Mouse (Mus musculus): Measurements from ENCODE around the gene Dtnb. TPM values are rescaled to one million over a fixed set of nuclear protein-coding genes. Genes with fewer than 3 reads are reported as not detected.
A peak's percentile ranks its signal among the peaks of the same experiment; 100 is the strongest.

Gene Dtnb
- polyA plus RNA-seq, 1 experiment from 2014 or later: 12.8 TPM

DNA sequence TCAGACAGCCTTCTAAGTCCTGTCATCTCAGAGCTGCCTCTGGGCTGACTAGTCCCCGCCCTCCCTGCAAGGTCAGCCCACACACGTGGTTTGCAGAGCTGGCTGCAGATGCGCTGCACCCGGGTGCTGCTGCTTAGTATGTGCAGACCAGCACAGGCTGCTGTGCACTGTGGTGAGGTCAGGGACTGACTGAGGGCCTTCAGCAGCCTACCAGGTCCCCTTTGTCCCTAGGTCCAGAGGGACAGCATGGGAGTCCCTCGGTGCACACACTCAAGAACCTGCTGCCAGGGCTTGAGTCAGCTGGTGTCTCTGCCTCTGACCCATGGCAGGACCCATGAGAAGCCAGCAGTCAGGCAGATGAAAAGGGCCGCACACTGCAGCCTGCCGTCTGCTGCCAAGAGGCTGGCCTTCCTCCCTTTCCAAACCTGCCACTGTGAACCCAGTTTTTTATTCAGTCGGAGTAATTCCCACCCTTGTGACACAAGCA, 208.3 kb downstream of the Dtnb start:
- Histone ChIP-seq H3K27me3 (no peaks in the 10 kb centered on the region), H3K9me3 (replicated peaks) (no peaks in the 10 kb centered on the region), H3K4me1 (replicated peaks) (peaks cover 54% of the 10 kb centered on the region), H3K27ac (peak overlapping the region; percentile 97), H3K9ac (0 out of 2 replicates have a peak overlapping the region, but pooled peaks have one; percentile 32), H3K4me3 (no peak overlapping the region), H3K36me3 (no peaks in the 10 kb centered on the region), H3K4me2 (peak overlapping the region; percentile 51)
- peak; percentile 57 for ATAC-seq (replicated peaks; ENCODE audit: insufficient number of reproducible peaks, insufficient read depth, low FRiP score, low read depth)
- 14% methylated on average over 8 of the region's 8 CpGs for WGBS

DNA sequence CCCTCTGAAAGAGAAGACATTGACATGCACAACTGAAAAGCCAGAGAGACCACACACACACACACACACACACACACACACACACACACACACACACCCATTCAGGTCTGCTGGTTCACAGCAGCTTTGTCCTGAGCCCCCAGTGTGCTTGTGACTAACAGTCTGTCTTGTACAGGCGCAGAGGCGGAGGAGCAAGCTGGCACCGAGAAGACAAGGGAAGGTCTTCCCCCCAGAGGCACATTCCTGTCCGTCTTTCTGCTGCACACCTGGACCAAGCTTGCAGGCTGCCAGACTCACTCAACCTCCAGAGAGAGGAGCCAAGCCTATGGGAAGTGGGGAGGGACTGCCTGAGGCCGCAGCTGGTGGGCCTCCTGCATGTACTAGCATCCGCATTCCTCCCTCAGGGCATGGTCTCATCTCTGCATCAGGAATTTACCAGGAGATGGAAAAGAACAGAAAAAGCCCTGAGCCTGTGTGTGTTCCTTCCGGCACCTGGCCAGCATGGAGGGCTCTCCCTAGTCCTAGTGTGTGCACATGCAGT, 208.8 kb downstream of the Dtnb start:
- Histone ChIP-seq H3K9me3 (replicated peaks) (no peaks in the 10 kb centered on the region), H3K27ac (peak overlapping the region; percentile 97), H3K4me2 (peak overlapping the region; percentile 51), H3K9ac (0 out of 2 replicates have a peak overlapping the region, but pooled peaks have one; percentile 6), H3K27me3 (no peaks in the 10 kb centered on the region), H3K4me3 (no peak overlapping the region), H3K36me3 (no peaks in the 10 kb centered on the region), H3K4me1 (replicated peaks) (peaks cover 54% of the 10 kb centered on the region)
- 26% methylated on average over 7 of the region's 7 CpGs for WGBS
- ATAC-seq (replicated peaks; ENCODE audit: insufficient number of reproducible peaks, insufficient read depth, low FRiP score, low read depth): peak; percentile 45

DNA sequence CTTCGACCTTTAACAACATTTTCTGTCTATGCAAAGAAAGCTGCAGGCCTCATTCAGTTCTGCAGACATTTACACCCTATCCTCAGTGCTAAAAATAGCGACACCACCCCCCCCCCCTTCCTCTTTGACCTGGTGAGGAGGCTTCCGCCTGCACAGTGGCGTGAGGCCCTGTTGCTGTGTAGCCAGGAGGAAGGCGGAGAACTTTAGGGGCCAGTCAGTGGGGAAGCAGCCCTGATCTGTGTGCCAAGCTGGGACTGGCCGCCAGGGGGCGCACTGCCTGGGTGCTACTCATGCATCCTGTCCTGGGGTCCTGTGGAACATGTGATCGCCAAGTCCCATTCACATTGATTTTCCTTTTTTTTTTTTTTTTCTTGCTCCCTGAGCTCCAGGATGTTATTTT, 209.3 kb downstream of the Dtnb start:
- 0 out of 2 replicates have a peak overlapping the region, but pooled peaks have one; percentile 6 for H3K9ac ChIP-seq
- H3K4me2 ChIP-seq: peak overlapping the region; percentile 51
- 2% methylated on average over 8 of the region's 8 CpGs for whole genome bisulfite sequencing

DNA sequence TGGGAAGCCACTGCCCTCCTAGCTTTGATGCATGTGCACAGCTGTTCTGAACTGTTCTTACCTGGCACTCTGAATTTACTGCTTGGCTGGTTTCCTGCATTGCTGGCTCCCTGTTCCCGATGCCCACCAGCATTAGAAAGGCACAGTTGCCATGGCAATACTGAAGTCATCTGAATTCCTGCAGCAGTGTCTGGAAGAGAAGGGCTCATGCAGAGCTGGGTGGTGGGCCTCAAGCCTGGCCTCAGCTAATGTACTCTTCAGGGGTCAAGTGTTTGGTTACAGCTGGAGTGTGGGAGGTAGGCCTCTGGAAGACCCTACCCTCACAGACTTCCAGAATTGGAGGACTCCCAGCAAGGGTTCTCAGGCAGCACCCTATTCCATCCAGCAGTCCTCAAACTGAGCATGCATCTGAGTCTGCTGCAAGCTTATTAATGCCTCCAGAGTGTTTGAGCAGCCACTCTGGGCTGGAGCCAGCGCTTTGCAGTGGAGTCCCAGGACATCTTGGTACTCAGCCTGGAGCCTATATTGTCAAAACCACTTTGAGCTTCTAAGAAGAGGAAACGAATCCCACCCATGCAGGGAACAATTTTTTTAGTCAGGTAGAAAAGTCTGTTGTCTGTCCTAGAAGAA, 211.1 kb downstream of the Dtnb start:
- WGBS: 60% methylated on average over 3 of the region's 3 CpGs
- peaks cover 69% of the 10 kb centered on the region for H3K4me1 ChIP-seq (replicated peaks)
- no peak overlapping the region for H3K27ac ChIP-seq
- no peaks in the 10 kb centered on the region for H3K36me3 ChIP-seq
- H3K4me3 ChIP-seq: no peak overlapping the region
- no peak for ATAC-seq (replicated peaks; ENCODE audit: insufficient number of reproducible peaks, insufficient read depth, low FRiP score, low read depth)
- H3K27me3 ChIP-seq: no peaks in the 10 kb centered on the region
- H3K9me3 ChIP-seq (replicated peaks): no peaks in the 10 kb centered on the region
- H3K4me2 ChIP-seq: no peak overlapping the region
- H3K9ac ChIP-seq: no peak overlapping the region

More for the DNA sequence above, 209.3 kb downstream of the Dtnb start:
- peak overlapping the region; percentile 97 for H3K27ac ChIP-seq
- no peaks in the 10 kb centered on the region for H3K27me3 ChIP-seq
- no peaks in the 10 kb centered on the region for H3K9me3 ChIP-seq (replicated peaks)
- peaks cover 54% of the 10 kb centered on the region for H3K4me1 ChIP-seq (replicated peaks)
- no peak overlapping the region for H3K4me3 ChIP-seq
- H3K36me3 ChIP-seq: no peaks in the 10 kb centered on the region
- peak; percentile 91 for ATAC-seq (replicated peaks; ENCODE audit: insufficient number of reproducible peaks, insufficient read depth, low FRiP score, low read depth)

DNA sequence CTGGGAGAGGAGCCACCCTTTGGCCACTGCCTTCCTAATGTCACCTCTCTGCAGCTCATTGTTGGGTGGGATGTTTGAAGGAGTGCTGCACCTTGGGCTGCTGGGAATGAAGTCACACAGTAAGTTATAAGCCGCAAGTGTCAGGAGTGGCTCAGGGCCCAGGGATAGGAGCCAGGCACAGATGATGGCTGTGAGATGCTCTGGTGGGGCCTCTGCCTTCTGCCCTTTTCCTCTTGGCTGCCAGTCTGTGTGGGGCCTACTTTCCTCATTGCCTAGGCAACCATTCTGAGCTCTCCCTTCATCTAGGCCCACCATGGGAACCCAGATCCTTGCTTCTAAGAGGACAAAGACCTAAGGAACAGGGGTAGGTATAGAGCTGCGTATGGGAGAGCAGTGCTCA, 212.1 kb downstream of the Dtnb start:
- Histone ChIP-seq H3K36me3 (no peaks in the 10 kb centered on the region), H3K4me3 (no peak overlapping the region), H3K27ac (no peak overlapping the region), H3K4me2 (no peak overlapping the region), H3K9ac (no peak overlapping the region), H3K9me3 (replicated peaks) (no peaks in the 10 kb centered on the region), H3K27me3 (no peaks in the 10 kb centered on the region), H3K4me1 (replicated peaks) (peaks cover 68% of the 10 kb centered on the region)
- no peak for ATAC-seq (replicated peaks; ENCODE audit: insufficient number of reproducible peaks, insufficient read depth, low FRiP score, low read depth)
- WGBS: 85% methylated on average over 2 of the region's 2 CpGs

DNA sequence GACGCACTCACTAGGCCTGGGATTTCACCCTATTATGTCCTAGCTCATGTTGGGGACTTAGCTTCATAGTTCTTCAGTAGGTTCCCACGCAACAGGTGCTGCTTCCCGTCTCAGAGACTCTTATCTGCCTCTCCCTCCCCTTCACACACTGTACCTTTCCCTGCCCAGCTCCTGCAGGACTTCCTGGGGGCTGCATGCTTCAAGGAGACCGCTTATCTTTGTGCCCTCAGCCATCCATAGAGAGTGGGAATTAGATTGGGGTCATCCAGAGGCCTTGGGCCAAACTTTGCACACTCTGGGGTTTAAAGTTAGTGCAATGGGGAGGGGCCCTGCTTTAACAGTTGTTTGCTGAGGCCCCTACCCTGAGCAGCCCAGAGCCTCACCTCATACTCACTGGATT, 212.5 kb downstream of the Dtnb start:
- Histone ChIP-seq H3K4me1 (replicated peaks) (peaks cover 63% of the 10 kb centered on the region), H3K4me3 (no peak overlapping the region), H3K36me3 (no peaks in the 10 kb centered on the region), H3K27ac (no peak overlapping the region), H3K4me2 (no peak overlapping the region), H3K27me3 (no peaks in the 10 kb centered on the region), H3K9ac (no peak overlapping the region), H3K9me3 (replicated peaks) (no peaks in the 10 kb centered on the region)
- 61% methylated on average over 4 of the region's 4 CpGs for WGBS
- ATAC-seq (replicated peaks; ENCODE audit: insufficient number of reproducible peaks, insufficient read depth, low FRiP score, low read depth): no peak

DNA sequence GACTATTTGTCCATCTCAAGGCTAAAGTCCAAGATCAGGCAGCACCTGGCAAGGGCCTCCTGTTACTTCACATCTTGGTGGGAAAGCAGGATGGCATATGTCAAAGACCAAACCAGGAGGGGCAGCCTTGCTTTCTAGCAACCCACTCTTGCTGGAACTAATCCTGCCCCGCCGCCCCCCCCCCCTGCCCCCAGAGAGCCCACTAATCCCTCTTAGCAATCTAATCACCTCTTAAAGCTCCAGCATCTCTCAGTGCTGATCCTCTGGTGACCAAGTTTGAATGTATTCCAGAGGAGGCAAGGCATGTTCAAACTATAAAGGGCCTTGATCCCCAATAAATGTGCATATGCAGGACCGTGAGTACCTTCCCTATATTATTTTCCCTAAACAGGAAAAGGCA, 214.9 kb downstream of the Dtnb start:
- H3K27ac ChIP-seq: no peak overlapping the region
- H3K27me3 ChIP-seq: no peaks in the 10 kb centered on the region
- no peak for ATAC-seq (replicated peaks; ENCODE audit: insufficient number of reproducible peaks, insufficient read depth, low FRiP score, low read depth)
- peaks cover 45% of the 10 kb centered on the region for H3K4me1 ChIP-seq (replicated peaks)
- WGBS: 44% methylated on average over 3 of the region's 3 CpGs
- no peak overlapping the region for H3K4me3 ChIP-seq
- no peaks in the 10 kb centered on the region for H3K9me3 ChIP-seq (replicated peaks)
- H3K4me2 ChIP-seq: no peak overlapping the region
- H3K9ac ChIP-seq: no peak overlapping the region
- H3K36me3 ChIP-seq: no peaks in the 10 kb centered on the region

DNA sequence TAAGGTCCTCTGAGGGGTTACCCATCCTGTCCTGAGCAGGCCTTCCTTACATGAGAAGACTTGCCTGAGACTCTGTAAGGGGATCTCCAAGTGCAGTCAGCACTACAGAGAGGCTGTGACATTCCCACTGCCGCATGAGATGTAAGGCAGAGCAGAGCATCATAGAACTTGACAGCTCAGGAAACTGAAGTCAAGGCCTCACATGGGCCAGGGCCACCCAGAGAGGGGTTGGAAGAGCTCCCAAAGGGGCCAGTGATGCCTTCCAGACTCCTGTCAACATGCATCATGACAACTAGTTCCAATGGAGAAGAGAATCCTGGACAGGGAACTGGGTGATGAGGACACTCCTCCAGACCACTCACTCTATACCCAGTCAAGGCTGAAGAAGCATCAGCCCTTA, 215.4 kb downstream of the Dtnb start:
- no peak overlapping the region for H3K4me2 ChIP-seq
- no peaks in the 10 kb centered on the region for H3K9me3 ChIP-seq (replicated peaks)
- ATAC-seq (replicated peaks; ENCODE audit: insufficient number of reproducible peaks, insufficient read depth, low FRiP score, low read depth): no peak
- H3K4me3 ChIP-seq: no peak overlapping the region
- H3K4me1 ChIP-seq (replicated peaks): peaks cover 43% of the 10 kb centered on the region
- no peaks in the 10 kb centered on the region for H3K27me3 ChIP-seq
- H3K36me3 ChIP-seq: no peaks in the 10 kb centered on the region
- H3K27ac ChIP-seq: no peak overlapping the region; the same call in 1 of the 2 replicates
- no peak overlapping the region for H3K9ac ChIP-seq
- WGBS: 19% methylated on average over 1 of the region's 1 CpGs

DNA sequence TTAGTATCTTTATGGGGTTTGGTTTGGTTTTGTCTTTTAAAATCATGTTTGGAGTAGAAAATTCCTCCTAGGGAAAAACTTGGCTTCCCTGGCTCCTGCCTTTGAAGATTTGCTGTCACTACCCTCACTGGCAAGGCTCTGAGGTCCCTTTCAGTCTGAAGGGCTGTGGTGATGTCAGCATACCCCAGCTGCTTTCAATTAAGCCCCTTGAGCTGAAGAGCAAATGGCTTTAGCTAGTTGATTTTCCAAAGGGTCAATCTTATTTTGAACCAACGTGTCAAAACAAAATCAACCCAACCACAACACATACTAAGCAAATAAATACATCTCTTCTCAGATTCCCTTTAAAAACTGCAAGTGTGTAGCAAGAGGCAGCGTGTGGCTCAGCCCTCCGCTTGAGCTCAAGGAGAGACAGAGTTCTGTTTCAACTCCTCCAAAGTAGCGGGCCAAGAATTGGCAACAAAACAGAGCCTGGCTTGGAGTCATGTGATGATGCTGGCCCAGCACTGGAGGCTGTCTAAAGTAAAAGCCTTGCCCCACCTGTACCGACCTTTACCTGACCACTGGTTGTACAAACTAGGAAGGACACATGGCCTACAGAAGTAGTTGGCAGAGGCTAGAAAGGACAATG, 216.4 kb downstream of the Dtnb start:
- ATAC-seq (replicated peaks; ENCODE audit: insufficient number of reproducible peaks, insufficient read depth, low FRiP score, low read depth): no peak
- Histone ChIP-seq H3K27ac (peak overlapping the region; percentile 38; the same call in 1 of the 2 replicates), H3K4me2 (no peak overlapping the region), H3K4me1 (replicated peaks) (peaks cover 36% of the 10 kb centered on the region), H3K36me3 (no peaks in the 10 kb centered on the region), H3K9me3 (replicated peaks) (no peaks in the 10 kb centered on the region), H3K9ac (no peak overlapping the region), H3K27me3 (no peaks in the 10 kb centered on the region), H3K4me3 (no peak overlapping the region)
- WGBS: 46% methylated on average over 5 of the region's 5 CpGs

DNA sequence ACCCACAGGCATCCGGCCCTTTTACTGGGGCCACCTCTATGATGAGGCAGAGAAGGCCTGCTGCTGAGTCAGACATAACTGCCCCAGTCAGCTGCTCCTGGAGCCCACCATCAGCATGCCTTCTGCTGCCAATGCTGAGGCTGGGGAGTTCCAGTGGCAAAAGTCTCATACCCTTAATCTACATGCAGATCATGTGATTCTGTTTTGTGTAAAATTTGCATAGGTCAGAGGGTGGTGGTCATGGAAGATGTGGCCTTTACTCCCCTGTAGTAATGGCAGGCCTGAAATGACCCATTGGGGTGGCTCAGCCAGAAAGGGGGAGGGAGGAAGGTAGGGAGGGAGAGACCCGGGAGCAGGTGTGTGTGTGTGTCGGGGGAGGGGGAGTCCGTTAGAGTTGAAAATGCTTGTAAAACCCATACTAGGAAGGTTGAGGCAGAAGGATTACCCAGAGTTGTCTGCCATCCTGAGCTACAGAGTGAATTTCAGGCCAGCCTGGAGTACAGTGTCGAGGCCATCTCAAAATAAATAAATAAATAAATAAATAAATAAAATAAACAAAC, 217.5 kb downstream of the Dtnb start:
- no peak overlapping the region for H3K27ac ChIP-seq
- H3K4me2 ChIP-seq: no peak overlapping the region
- WGBS: 68% methylated on average over 5 of the region's 5 CpGs
- H3K4me1 ChIP-seq (replicated peaks): peaks cover 29% of the 10 kb centered on the region
- H3K36me3 ChIP-seq: no peaks in the 10 kb centered on the region
- no peak overlapping the region for H3K9ac ChIP-seq
- no peak overlapping the region for H3K4me3 ChIP-seq
- no peaks in the 10 kb centered on the region for H3K27me3 ChIP-seq
- H3K9me3 ChIP-seq (replicated peaks): no peaks in the 10 kb centered on the region
- ATAC-seq (replicated peaks; ENCODE audit: insufficient number of reproducible peaks, insufficient read depth, low FRiP score, low read depth): no peak

DNA sequence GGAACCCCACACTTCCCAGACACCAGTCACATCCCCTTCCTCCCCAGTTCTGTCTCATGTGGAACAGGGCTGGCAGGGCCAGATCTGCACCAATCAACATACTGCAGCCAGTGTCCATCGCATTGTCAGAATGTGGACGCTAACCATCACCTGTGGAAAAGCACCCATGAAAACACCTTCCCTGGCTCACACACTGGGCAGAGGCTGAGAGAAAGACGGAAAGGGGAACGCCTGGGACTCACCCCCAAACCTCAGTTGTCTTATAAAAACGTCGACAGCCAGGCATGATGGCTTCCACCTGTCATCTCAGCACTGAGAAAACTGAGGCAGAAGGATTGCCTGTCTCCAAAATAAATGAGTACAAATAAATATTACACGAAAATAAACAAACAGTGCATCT, 219.1 kb downstream of the Dtnb start:
- no peak overlapping the region for H3K9ac ChIP-seq
- H3K27ac ChIP-seq: no peak overlapping the region
- WGBS: 47% methylated on average over 7 of the region's 7 CpGs
- H3K4me2 ChIP-seq: peak overlapping the region; percentile 71
- H3K4me1 ChIP-seq (replicated peaks): peaks cover 23% of the 10 kb centered on the region
- H3K36me3 ChIP-seq: no peaks in the 10 kb centered on the region
- H3K27me3 ChIP-seq: no peaks in the 10 kb centered on the region
- no peak for ATAC-seq (replicated peaks; ENCODE audit: insufficient number of reproducible peaks, insufficient read depth, low FRiP score, low read depth)
- H3K4me3 ChIP-seq: peak overlapping the region; percentile 46
- no peaks in the 10 kb centered on the region for H3K9me3 ChIP-seq (replicated peaks)

All from heart, embryonic 15.5 days (tissue).